Mouse (Mus musculus): ENCODE data around the gene Plxnb3.

- no peak for TF ChIP-seq FLI1 (IDR thresholded peaks at IDR 0.05; ENCODE audit: low read length)
- TF ChIP-seq GATA1 (IDR thresholded peaks at IDR 0.05; ENCODE audit: borderline replicate concordance, low read length), result no peak
Measured at GRCm38 (mm10) chrX:73774802-73775483, 18.1 kb downstream of the Plxnb3 start.
